Mouse (Mus musculus): ENCODE results near the gene Rpe.

DNA sequence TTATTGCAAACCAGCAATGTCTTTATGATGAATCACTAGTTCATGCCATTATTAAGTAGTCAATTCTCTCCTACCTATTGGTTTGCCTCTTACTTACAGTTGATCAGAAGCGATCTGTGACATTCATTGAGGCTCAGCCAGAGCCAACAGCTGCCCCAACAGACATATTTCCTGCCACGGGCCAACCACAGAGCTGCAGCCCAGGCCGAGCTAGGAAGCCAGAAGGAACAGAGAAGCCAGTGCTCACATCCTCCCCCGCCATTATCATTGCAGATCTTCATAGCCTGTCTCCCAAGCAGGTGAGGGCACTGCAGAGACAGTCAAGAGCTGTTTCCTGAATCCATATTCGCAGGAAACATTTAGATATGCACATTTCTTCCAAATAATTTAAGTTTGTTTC is 6.4 kb upstream of the Rpe start:
- no peak for TF ChIP-seq POLR2A (IDR thresholded peaks at IDR 0.05; ENCODE audit: low read depth, low read length)
- TF ChIP-seq CTCF (conservative IDR thresholded peaks at IDR 0.05; ENCODE audit: insufficient read depth, insufficient read length, low read depth, low read length), result no peak
